Mouse (Mus musculus) myocyte (in vitro differentiated cells): ENCODE measurements around the gene Rif1. TPM values are rescaled to one million over a fixed set of nuclear protein-coding genes. Genes with fewer than 3 reads are reported as not detected.

Experiments used
- H3K27me3 ChIP-seq: one replicate; pipeline ENCODE4 v1.6.1; 2011; ENCODE audit not compliant: control insufficient read depth, insufficient read depth, insufficient read length
- H3K36me3 ChIP-seq: one replicate; pipeline ENCODE4 v1.6.1; 2011; ENCODE audit not compliant: control insufficient read depth, insufficient read depth
- H3K4me2 ChIP-seq: one replicate; pipeline ENCODE4 v1.6.1; 2011; ENCODE audit warnings: low read depth, control low read depth
- H3K4me3 ChIP-seq: one replicate; pipeline ENCODE4 v1.5.1; 2011; ENCODE audit warnings: mild to moderate bottlenecking, control low read depth, moderate library complexity
- H3K79me2 ChIP-seq: one replicate; pipeline ENCODE4 v1.6.1; 2011; ENCODE audit not compliant: control insufficient read depth, insufficient read depth
- H3ac ChIP-seq: one replicate; pipeline ENCODE4 v1.6.1; 2011; ENCODE audit not compliant: control insufficient read depth, insufficient read length
- CEBPB ChIP-seq: IDR thresholded peaks from 2 replicates; pipeline ENCODE4 v1.6.1; 2011; ENCODE audit warnings: mild to moderate bottlenecking, moderate library complexity; ENCODE audit not compliant: poor library complexity, insufficient read depth, severe bottlenecking
- E2F4 ChIP-seq: IDR thresholded peaks from one replicate; pipeline ENCODE4 v1.6.1; 2011; ENCODE audit warnings: mild to moderate bottlenecking, control low read depth, moderate library complexity; ENCODE audit not compliant: insufficient read depth
- MAX ChIP-seq: IDR thresholded peaks from one replicate; pipeline ENCODE4 v1.6.1; 2011; ENCODE audit warnings: low read depth, mild to moderate bottlenecking, control low read depth
- MYOD1 ChIP-seq, 3 experiments: IDR thresholded peaks; one replicate each; pipeline ENCODE4 v1.6.1; 2011; ENCODE audit warnings: control low read depth in 2 of 3, low read depth in 2 of 3, mild to moderate bottlenecking in 2 of 3, moderate library complexity in 1 of 3; ENCODE audit not compliant: insufficient read length in 2 of 3, control insufficient read depth in 1 of 3
- MYOG ChIP-seq, 3 experiments: IDR thresholded peaks; one replicate each; pipeline ENCODE4 v1.6.1; 2011; ENCODE audit warnings: control low read depth in 2 of 3, low read depth in 2 of 3, mild to moderate bottlenecking in 2 of 3; ENCODE audit not compliant: insufficient read length in 2 of 3, control insufficient read depth in 1 of 3, insufficient read depth in 1 of 3
- POLR2A ChIP-seq: IDR thresholded peaks from one replicate; pipeline ENCODE4 v1.6.1; 2011; ENCODE audit warnings: low read depth, mild to moderate bottlenecking, control low read depth, moderate library complexity; ENCODE audit not compliant: insufficient read length
- POLR2AphosphoS2 ChIP-seq: IDR thresholded peaks from one replicate; pipeline ENCODE4 v1.6.1; 2011; ENCODE audit warnings: low read depth, control low read depth; ENCODE audit not compliant: insufficient read length
- REST ChIP-seq: IDR thresholded peaks from one replicate; pipeline ENCODE4 v1.6.1; 2011; ENCODE audit warnings: mild to moderate bottlenecking, control low read depth, moderate library complexity; ENCODE audit not compliant: insufficient read depth, insufficient read length
- SRF ChIP-seq: IDR thresholded peaks from one replicate; pipeline ENCODE4 v1.6.1; 2011; ENCODE audit warnings: low read depth; ENCODE audit not compliant: control insufficient read depth, insufficient read length
- TCF12 ChIP-seq: IDR thresholded peaks from one replicate; pipeline ENCODE4 v1.6.1; 2011; ENCODE audit warnings: mild to moderate bottlenecking, control low read depth; ENCODE audit not compliant: poor library complexity, insufficient read depth, severe bottlenecking
- TCF3 ChIP-seq: IDR thresholded peaks from one replicate; pipeline ENCODE4 v1.6.1; 2011; ENCODE audit warnings: low read depth, control low read depth; ENCODE audit not compliant: insufficient read length
- USF1 ChIP-seq: IDR thresholded peaks from one replicate; pipeline ENCODE4 v1.6.1; 2011; ENCODE audit warnings: low read depth, mild to moderate bottlenecking, control low read depth, moderate library complexity
- polyA plus RNA-seq: library from polyadenylated mRNA; unstranded; fragments of >200 nt; fragmentation: generic; extraction: Trizol; gene quantifications from one replicate; pipeline ENCODE4 v1.2.1, GENCODE M21; 2012; ENCODE audit warnings: missing spikeins

The Rif1 gene
- polyA plus RNA-seq, 1 experiment, result 3.0 TPM

- Histone ChIP-seq H3K4me3 (no peak overlapping the region), H3K36me3 (no peaks in the 10 kb centered on the region), H3K4me2 (no peak overlapping the region), H3K79me2 (no peaks in the 10 kb centered on the region), H3K27me3 (no peaks in the 10 kb centered on the region), H3ac (no peak overlapping the region)
- no peak for TF ChIP-seq MAX
- TF ChIP-seq POLR2A, result no peak
- no peak for TF ChIP-seq REST
- no peak for TF ChIP-seq CEBPB
- no peak for TF ChIP-seq SRF
- TF ChIP-seq E2F4, result no peak
- no peak for TF ChIP-seq TCF3
- TF ChIP-seq USF1, result no peak
Measured at GRCm38 (mm10) chr2:52153064-52153463, 80.4 kb downstream of the Rif1 start.

GRCm38 (mm10) chr2:52169243-52170005 is 96.8 kb downstream of the Rif1 start:
- Histone ChIP-seq H3ac (no peak overlapping the region), H3K4me3 (no peak overlapping the region), H3K27me3 (no peaks in the 10 kb centered on the region), H3K36me3 (no peaks in the 10 kb centered on the region), H3K79me2 (no peaks in the 10 kb centered on the region), H3K4me2 (no peak overlapping the region)
- TF ChIP-seq TCF3 (no peak), POLR2AphosphoS2 (no peak), MYOD1 (IDR thresholded peaks at IDR 0.05; ENCODE audit: control insufficient read depth in 1 of 3, insufficient read length in 2 of 3, low read depth in 2 of 3) (no peak), TCF12 (no peak), POLR2A (no peak), REST (no peak), CEBPB (no peak), USF1 (no peak), MYOG (IDR thresholded peaks at IDR 0.05; ENCODE audit: control insufficient read depth in 1 of 3, insufficient read depth in 1 of 3, insufficient read length in 2 of 3, low read depth in 2 of 3) (no peak), SRF (no peak), E2F4 (no peak), MAX (no peak)

Other genes with a start within 250 kb of the Rif1 start
- 3.2 TPM for gene Rbm43, start 137.7 kb upstream of the Rif1 start, polyA plus RNA-seq
- gene Nmi, start 99.3 kb upstream of the Rif1 start, polyA plus RNA-seq, result 3.2 TPM
- 0.50 TPM for gene Tnfaip6, start 34.8 kb upstream of the Rif1 start, polyA plus RNA-seq